8 mouse cellular contexts compared by ENCODE assay signal in genomic region chr3:41565955-41566354, GRCm38 (mm10). TPM values are rescaled to one million over a fixed set of nuclear protein-coding genes. Genes with fewer than 3 reads are reported as not detected.
A peak's percentile ranks its signal among the peaks of the same experiment; 100 is the strongest.
DNase-seq lines count a peak whose midpoint lies in the region; ATAC-seq and TF ChIP-seq lines count a peak whose summit lies in the region.

No protein-coding gene starts in this region.

- TF ChIP-seq CTCF in midbrain, postnatal 0 days (IDR thresholded peaks at IDR 0.05) = peak; percentile 72

- no peaks in the 10 kb centered on the region for H3K27me3 ChIP-seq in heart, embryonic 11.5 days (ENCODE audit: control insufficient read depth, insufficient read depth, low read length)
- H3K27me3 ChIP-seq in kidney, embryonic 15.5 days = no peaks in the 10 kb centered on the region
- H3K27me3 ChIP-seq in midbrain, postnatal 0 days (ENCODE audit: insufficient read depth, low read length) = no peaks in the 10 kb centered on the region

- H3K4me2 ChIP-seq in heart, embryonic 11.5 days = peak overlapping the region; percentile 96
- H3K4me2 ChIP-seq in kidney, embryonic 15.5 days = peak overlapping the region; percentile 94
- H3K4me2 ChIP-seq in midbrain, postnatal 0 days (ENCODE audit: low read depth, low read length, poor library complexity, severe bottlenecking) = peak overlapping the region; percentile 87

- DNase-seq in A20 (ENCODE audit: low read depth, low spot score) (peak; percentile 80), liver (peak; percentile 84)
- DNase-seq in brain, adult 2 months (ENCODE audit: low read depth, low spot score) = peak; percentile 88
- peak; percentile 91 for DNase-seq in midbrain, postnatal 0 days (ENCODE audit: low spot score)
- peak; percentile 68 to 77 for DNase-seq in spleen, postnatal 14 days (ENCODE audit: low spot score in 2 of 2)

- ATAC-seq in erythroblast, adult 5-6 weeks (replicated peaks; ENCODE audit: low FRiP score, poor library complexity, severe bottlenecking) = peak; percentile 68
- ATAC-seq in heart, embryonic 11.5 days (replicated peaks; ENCODE audit: insufficient number of reproducible peaks, low FRiP score, low TSS enrichment) = 0 out of 2 replicates have a peak, but pooled peaks have one; percentile 37
- peak; percentile 68 for ATAC-seq in kidney, embryonic 15.5 days (replicated peaks; ENCODE audit: low FRiP score)
- peak; percentile 68 for ATAC-seq in midbrain, postnatal 0 days (ENCODE audit: low FRiP score)

- no peaks in the 10 kb centered on the region for H3K36me3 ChIP-seq in heart, embryonic 11.5 days (ENCODE audit: control insufficient read depth, insufficient read depth, low read length)
- no peaks in the 10 kb centered on the region for H3K36me3 ChIP-seq in kidney, embryonic 15.5 days
- no peaks in the 10 kb centered on the region for H3K36me3 ChIP-seq in midbrain, postnatal 0 days (ENCODE audit: insufficient read depth, low read length)

- H3K27ac ChIP-seq in heart, embryonic 11.5 days (ENCODE audit: low read depth, low read length) = peak overlapping the region; percentile 96
- peak overlapping the region; percentile 97 for H3K27ac ChIP-seq in kidney, embryonic 15.5 days
- H3K27ac ChIP-seq in midbrain, postnatal 0 days (ENCODE audit: low read depth, low read length) = peak overlapping the region; percentile 92

- WGBS in heart, embryonic 11.5 days (ENCODE audit: insufficient replicate concordance) = under 1% methylated on average over 24 of the region's 26 CpGs
- WGBS in kidney, embryonic 15.5 days = under 1% methylated on average over 26 of the region's 26 CpGs
- WGBS in midbrain, postnatal 0 days = 0% methylated on average over 22 of the region's 26 CpGs

- peaks cover 12% of the 10 kb centered on the region for H3K4me1 ChIP-seq in heart, embryonic 11.5 days (ENCODE audit: control insufficient read depth, insufficient read depth, low read length)
- H3K4me1 ChIP-seq in kidney, embryonic 15.5 days = peaks cover 38% of the 10 kb centered on the region
- H3K4me1 ChIP-seq in midbrain, postnatal 0 days (ENCODE audit: insufficient read depth, low read length) = no peaks in the 10 kb centered on the region

- peak overlapping the region; percentile 95 for H3K9ac ChIP-seq in heart, embryonic 11.5 days (ENCODE audit: low read depth, low read length)
- peak overlapping the region; percentile 77 for H3K9ac ChIP-seq in kidney, embryonic 15.5 days
- H3K9ac ChIP-seq in midbrain, postnatal 0 days (replicated peaks; ENCODE audit: low read length, poor library complexity, severe bottlenecking) = peak overlapping the region; percentile 83

- no peaks in the 10 kb centered on the region for H3K9me3 ChIP-seq in heart, embryonic 11.5 days (replicated peaks; ENCODE audit: control insufficient read depth, low read length)
- H3K9me3 ChIP-seq in kidney, embryonic 15.5 days (replicated peaks) = no peaks in the 10 kb centered on the region
- H3K9me3 ChIP-seq in midbrain, postnatal 0 days (ENCODE audit: low read length) = no peaks in the 10 kb centered on the region

- peak overlapping the region; percentile 85 for H3K4me3 ChIP-seq in heart, embryonic 11.5 days (ENCODE audit: low read depth, low read length)
- H3K4me3 ChIP-seq in kidney, embryonic 15.5 days (replicated peaks) = peak overlapping the region; percentile 82
- peak overlapping the region; percentile 89 for H3K4me3 ChIP-seq in midbrain, postnatal 0 days (ENCODE audit: low read depth, low read length)

RNA-seq across cellular contexts. Expression of gene Jade1, which starts 10.4 kb away (rescaled TPM):
- 11.9 and 14.4 TPM in 2 replicates for total RNA-seq in erythroblast, adult 5-6 weeks (2015; ENCODE audit: low replicate concordance)
- 23.9 and 35.4 TPM in 2 replicates for total RNA-seq in erythroblast, adult 5-6 weeks (2017; ENCODE audit: low replicate concordance)
- polyA plus RNA-seq in heart, embryonic 11.5 days (2014; fragmentation: Nextera tagmentation; extraction: Ambion mirVana) = 12.0 and 13.8 TPM in 2 replicates
- polyA plus RNA-seq in kidney, embryonic 15.5 days (2015; fragmentation: Nextera tagmentation; extraction: Ambion mirVana) = 22.1 and 22.8 TPM in 2 replicates
- total RNA-seq in midbrain, postnatal 0 days (2014; rRNA removed) = 18.8 and 21.8 TPM in 2 replicates
- polyA plus RNA-seq in midbrain, postnatal 0 days (2015; fragmentation: Nextera tagmentation; extraction: Ambion mirVana) = 15.0 and 16.7 TPM in 2 replicates

Comparison
In these comparisons a context has a peak if more than half of its experiments do, and no peak if none do; other contexts are left out.
1. Peak in every context shown above with its lines: DNase-seq, ATAC-seq, H3K4me3 ChIP-seq and H3K27ac ChIP-seq.